Mouse (Mus musculus) midbrain, embryonic 16.5 days (tissue): ENCODE measurements at regions not wholly inside any gene's neighbourhood (a gene's known extent, or its start where the extent isn't known, plus 50 kb on each side); places are given as distances from the start of the nearest gene placed in this dataset.
A peak's percentile ranks its signal among the peaks of the same experiment; 100 is the strongest.

Experiments used
- ATAC-seq: fragments of 200-750 bp; cut with Nextera tagmentation; 2 replicates; pipeline ENCODE4 v1.8.0; 2017; ENCODE audit warnings: moderate TSS enrichment
- H3K27ac ChIP-seq: fragments of 300-500 bp; sonication (generic); 2 replicates; pipeline ENCODE4 v1.5.1; 2014; ENCODE audit warnings: mild to moderate bottlenecking, low read length, mixed read lengths
- H3K27me3 ChIP-seq: fragments of 300-500 bp; sonication (generic); 2 replicates; pipeline ENCODE4 v1.6.1; 2014; ENCODE audit warnings: low read depth, low read length, mixed read lengths; ENCODE audit not compliant: control insufficient read depth, insufficient read depth
- H3K36me3 ChIP-seq: fragments of 300-500 bp; sonication (generic); 2 replicates; pipeline ENCODE4 v1.6.1; 2014; ENCODE audit warnings: mild to moderate bottlenecking, low read length, moderate library complexity, mixed read lengths; ENCODE audit not compliant: control insufficient read depth, insufficient read depth
- H3K4me1 ChIP-seq: fragments of 300-500 bp; sonication (generic); 2 replicates; pipeline ENCODE4 v1.6.1; 2014; ENCODE audit warnings: mild to moderate bottlenecking, low read length, mixed read lengths; ENCODE audit not compliant: control insufficient read depth, insufficient read depth
- H3K4me2 ChIP-seq: fragments of 300-500 bp; sonication (generic); 2 replicates; pipeline ENCODE4 v1.6.1; 2014; ENCODE audit warnings: mild to moderate bottlenecking, low read length, mixed read lengths
- H3K4me3 ChIP-seq: fragments of 300-500 bp; sonication (generic); 2 replicates; pipeline ENCODE4 v1.5.1; 2014; ENCODE audit warnings: low read depth, mild to moderate bottlenecking, low read length, moderate library complexity, mixed read lengths
- H3K9ac ChIP-seq: fragments of 300-500 bp; sonication (generic); 2 replicates; pipeline ENCODE4 v1.6.1; 2014; ENCODE audit warnings: low read depth, low read length, mixed read lengths
- H3K9me3 ChIP-seq: fragments of 300-500 bp; sonication (generic); replicated peaks from 2 replicates; pipeline ENCODE4 v1.6.1; 2014; ENCODE audit warnings: mild to moderate bottlenecking, low read length, mixed read lengths; ENCODE audit not compliant: control insufficient read depth, poor library complexity, severe bottlenecking
- WGBS: fragments of 180-500 bp; shearing (Covaris S2); extraction: QIAGEN DNeasy Blood & Tissue Kit; methylation state at CpG from one replicate; pipeline ENCODE4 v1.1.7; 2014; 5-methylcytosine and 5-hydroxymethylcytosine counted together

DNA sequence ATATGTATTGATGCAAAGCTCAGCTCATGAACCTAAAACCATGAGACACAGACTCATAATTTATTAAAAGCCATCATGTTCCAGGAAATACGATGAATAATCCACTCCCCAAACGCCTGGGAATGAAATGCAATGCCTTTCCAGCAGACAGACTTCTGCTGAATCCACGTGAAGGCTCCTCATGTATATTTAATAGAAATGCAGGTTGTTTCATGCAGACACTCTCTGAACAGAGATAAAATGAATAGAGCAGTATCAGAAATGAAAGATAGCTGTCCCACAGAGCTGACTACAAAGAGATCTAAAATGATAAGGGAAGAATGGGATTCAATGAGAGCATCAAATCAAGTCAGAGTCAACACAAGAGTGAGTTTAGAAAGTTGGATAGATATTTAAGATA, 376.3 kb upstream of the Lrfn5 start:
- Histone ChIP-seq H3K9me3 (no peaks in the 10 kb centered on the region), H3K27ac (no peak overlapping the region), H3K4me3 (no peak overlapping the region), H3K36me3 (no peaks in the 10 kb centered on the region), H3K4me1 (no peaks in the 10 kb centered on the region; the same call in 1 of the 2 replicates), H3K27me3 (no peaks in the 10 kb centered on the region), H3K9ac (no peak overlapping the region), H3K4me2 (no peak overlapping the region)
- WGBS: 55% methylated on average over 3 of the region's 3 CpGs
- peak; percentile 51; the same call in 1 of the 2 replicates for ATAC-seq

GRCm38 (mm10) chr12:61175331-61175730, 347.6 kb upstream of the Lrfn5 start:
- H3K36me3 ChIP-seq: no peaks in the 10 kb centered on the region
- no peak overlapping the region for H3K4me2 ChIP-seq
- H3K27me3 ChIP-seq: no peaks in the 10 kb centered on the region
- no peak overlapping the region for H3K9ac ChIP-seq
- H3K27ac ChIP-seq: no peak overlapping the region
- 53% methylated on average over 4 of the region's 4 CpGs for WGBS
- H3K4me3 ChIP-seq: no peak overlapping the region
- no peaks in the 10 kb centered on the region for H3K9me3 ChIP-seq
- no peaks in the 10 kb centered on the region for H3K4me1 ChIP-seq
- ATAC-seq: no peak
